Mouse (Mus musculus): Measurements from ENCODE around the gene Ctu2. TPM values are rescaled to one million over a fixed set of nuclear protein-coding genes. Genes with fewer than 3 reads are reported as not detected.

The Ctu2 gene
- polyA plus RNA-seq, 1 experiment from 2014 or later = 55.6 TPM

- no peak for DNase-seq (ENCODE audit: low spot score)
- no peak overlapping the region for H3K4me2 ChIP-seq
- no peaks in the 10 kb centered on the region for H3K9me3 ChIP-seq (ENCODE audit: control insufficient read depth, low read length)
- H3K27ac ChIP-seq (ENCODE audit: low read depth, low read length) = no peak overlapping the region
- WGBS = 89% methylated on average over 4 of the region's 4 CpGs
- no peaks in the 10 kb centered on the region for H3K27me3 ChIP-seq (replicated peaks; ENCODE audit: control insufficient read depth, insufficient read depth, low read length)
- peaks cover 56% of the 10 kb centered on the region for H3K4me1 ChIP-seq (replicated peaks; ENCODE audit: control insufficient read depth, insufficient read depth, low read length)
- no peak for ATAC-seq (replicated peaks; ENCODE audit: low FRiP score)
- peaks cover 10% of the 10 kb centered on the region for H3K36me3 ChIP-seq (ENCODE audit: control insufficient read depth, insufficient read depth, low read length)
- H3K4me3 ChIP-seq (ENCODE audit: low read depth, low read length) = no peak overlapping the region
- no peak overlapping the region for H3K9ac ChIP-seq (ENCODE audit: low read depth, low read length)
Measured at GRCm38 (mm10) chr8:122529159-122529558, 53.2 kb downstream of the Ctu2 start.

DNA sequence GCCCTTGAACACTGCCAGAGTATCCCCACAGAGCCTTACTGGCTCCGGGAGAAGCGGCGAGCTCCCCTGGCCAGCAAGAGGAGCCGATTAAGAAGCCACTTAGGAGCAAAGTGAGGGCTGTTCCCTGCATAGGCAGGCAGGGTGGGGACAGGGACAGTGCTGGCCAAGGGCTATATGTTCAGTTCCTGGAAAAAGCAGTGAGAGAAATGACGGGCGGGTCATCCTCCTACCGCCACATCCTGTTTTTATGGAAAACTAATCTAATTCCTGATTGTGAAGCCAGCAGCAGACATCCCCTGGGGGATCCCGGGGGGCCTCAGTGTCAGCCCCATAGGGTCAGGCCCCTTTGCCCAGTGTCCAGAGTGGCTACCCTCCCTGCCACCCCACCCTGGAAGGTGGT lies 55.4 kb downstream of the Ctu2 start:
- H3K4me2 ChIP-seq = no peak overlapping the region
- peaks cover 12% of the 10 kb centered on the region for H3K36me3 ChIP-seq (ENCODE audit: control insufficient read depth, insufficient read depth, low read length)
- no peak overlapping the region for H3K4me3 ChIP-seq (ENCODE audit: low read depth, low read length)
- peaks cover 46% of the 10 kb centered on the region for H3K4me1 ChIP-seq (replicated peaks; ENCODE audit: control insufficient read depth, insufficient read depth, low read length)
- no peaks in the 10 kb centered on the region for H3K9me3 ChIP-seq (ENCODE audit: control insufficient read depth, low read length)
- no peaks in the 10 kb centered on the region for H3K27me3 ChIP-seq (replicated peaks; ENCODE audit: control insufficient read depth, insufficient read depth, low read length)
- H3K27ac ChIP-seq (ENCODE audit: low read depth, low read length) = no peak overlapping the region; the same call in 1 of the 2 replicates
- DNase-seq (ENCODE audit: low spot score) = no peak
- ATAC-seq (replicated peaks; ENCODE audit: low FRiP score) = no peak
- no peak overlapping the region for H3K9ac ChIP-seq (ENCODE audit: low read depth, low read length)
- WGBS = 84% methylated on average over 8 of the region's 8 CpGs

Small RNAs within 50 kb of the gene (microRNA-seq; reads per million reads assigned to microRNA genes)
- gene Gm24366 (ENCODE audit: borderline number of aligned reads) = not detected

Other genes with a start within 250 kb of the Ctu2 start
- 22.7 and 26.5 TPM in 2 replicates for gene Zfpm1, start 194.0 kb upstream of the Ctu2 start, polyA plus RNA-seq (2014; fragmentation: Nextera tagmentation; extraction: Ambion mirVana)
- not detected in 2 replicates for gene Trhr2, start 115.4 kb upstream of the Ctu2 start, polyA plus RNA-seq (2014; fragmentation: Nextera tagmentation; extraction: Ambion mirVana)
- gene Zc3h18, start 99.5 kb upstream of the Ctu2 start, polyA plus RNA-seq (2014; fragmentation: Nextera tagmentation; extraction: Ambion mirVana) = 41.3 and 44.2 TPM in 2 replicates
- gene Il17c, start 54.1 kb upstream of the Ctu2 start, polyA plus RNA-seq (2014; fragmentation: Nextera tagmentation; extraction: Ambion mirVana) = not detected in 2 replicates
- 201 and 215 TPM in 2 replicates for gene Cyba, start 43.2 kb upstream of the Ctu2 start, polyA plus RNA-seq (2014; fragmentation: Nextera tagmentation; extraction: Ambion mirVana)
- 36.5 and 40.6 TPM in 2 replicates for gene Mvd, start 32.7 kb upstream of the Ctu2 start, polyA plus RNA-seq (2014; fragmentation: Nextera tagmentation; extraction: Ambion mirVana)
- 0.23 and 0.29 TPM in 2 replicates for gene Snai3, start 15.4 kb upstream of the Ctu2 start, polyA plus RNA-seq (2014; fragmentation: Nextera tagmentation; extraction: Ambion mirVana)
- 24.7 and 26.8 TPM in 2 replicates for gene Rnf166, start 79 bp upstream of the Ctu2 start, polyA plus RNA-seq (2014; fragmentation: Nextera tagmentation; extraction: Ambion mirVana)
- 29.7 and 45.8 TPM in 2 replicates for gene Piezo1, start 75.2 kb downstream of the Ctu2 start, polyA plus RNA-seq (2014; fragmentation: Nextera tagmentation; extraction: Ambion mirVana)
- gene Cdt1, start 91.9 kb downstream of the Ctu2 start, polyA plus RNA-seq (2014; fragmentation: Nextera tagmentation; extraction: Ambion mirVana) = 93.2 and 98.2 TPM in 2 replicates
- 400 and 425 TPM in 2 replicates for gene Aprt, start 100.8 kb downstream of the Ctu2 start, polyA plus RNA-seq (2014; fragmentation: Nextera tagmentation; extraction: Ambion mirVana)
- 6.5 and 6.6 TPM in 2 replicates for gene Galns, start 135.3 kb downstream of the Ctu2 start, polyA plus RNA-seq (2014; fragmentation: Nextera tagmentation; extraction: Ambion mirVana)
- gene Trappc2l, start 135.5 kb downstream of the Ctu2 start, polyA plus RNA-seq (2014; fragmentation: Nextera tagmentation; extraction: Ambion mirVana) = 40.3 and 44.6 TPM in 2 replicates
- gene Pabpn1l, start 146.6 kb downstream of the Ctu2 start, polyA plus RNA-seq (2014; fragmentation: Nextera tagmentation; extraction: Ambion mirVana) = not detected in 2 replicates
- gene Cbfa2t3, start 223.0 kb downstream of the Ctu2 start, polyA plus RNA-seq (2014; fragmentation: Nextera tagmentation; extraction: Ambion mirVana) = 13.8 and 14.4 TPM in 2 replicates